Mouse (Mus musculus) right cerebral cortex, postnatal 10 days (tissue): Measurements from ENCODE around the gene Ldb3.

Source experiments
- DNase-seq, 2 experiments: peaks; one replicate each; pipeline ENCODE4 v3.0.0; 2021; ENCODE audit warnings: low spot score in 2 of 2

Ldb3 gene

DNA sequence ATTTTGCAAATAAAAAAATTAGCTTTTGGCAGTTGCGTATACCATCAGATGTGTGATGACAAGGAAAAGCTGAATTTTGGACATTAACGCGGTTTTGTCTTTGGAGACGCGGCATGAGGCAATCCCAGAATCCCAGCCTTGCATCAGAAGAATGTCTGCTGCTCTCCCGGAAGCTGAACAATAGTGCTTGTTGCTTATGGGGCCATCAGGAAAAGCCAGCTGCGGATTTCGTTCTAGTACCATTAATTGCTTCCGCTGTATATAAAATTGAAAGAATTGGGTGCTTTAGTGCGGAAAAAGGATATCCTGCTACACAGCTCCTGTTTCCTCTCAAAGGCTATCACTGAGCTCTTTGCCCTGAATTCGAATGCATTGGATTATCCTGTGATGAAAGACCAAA lies 76.6 kb downstream of the Ldb3 start:
- no peak for DNase-seq

DNA sequence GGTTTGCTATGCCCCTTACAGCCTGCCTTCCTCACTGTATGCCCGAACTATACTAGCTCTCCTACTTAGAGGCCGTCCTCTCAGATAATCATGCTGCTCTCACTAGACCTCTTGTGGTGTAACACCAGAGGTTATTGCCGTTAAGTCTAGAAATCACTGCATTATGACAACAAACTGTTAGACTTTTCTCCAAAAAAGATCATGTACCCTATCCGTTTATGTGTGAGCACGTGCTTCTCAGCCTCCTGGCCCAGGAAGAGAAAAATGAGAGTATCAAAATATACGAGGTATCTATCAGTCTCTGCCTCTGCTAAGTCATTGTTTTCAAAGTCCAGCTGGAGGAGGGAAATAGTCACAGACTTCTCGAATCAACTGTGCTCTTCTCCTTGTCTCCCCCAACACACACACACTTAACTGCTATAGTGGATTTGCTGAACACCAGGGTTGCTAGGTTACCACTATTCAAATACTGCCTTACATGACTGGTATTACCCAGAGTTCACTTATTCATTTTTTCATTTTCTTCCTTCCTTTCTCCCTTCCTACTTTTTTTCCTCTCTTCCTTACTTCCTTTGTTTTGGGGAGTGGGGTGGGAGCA lies 79.5 kb downstream of the Ldb3 start:
- no peak for DNase-seq

- DNase-seq = no peak
These were observed 80.2 kb downstream of the Ldb3 start for GRCm38 (mm10) chr14:34508187-34508840.

DNA sequence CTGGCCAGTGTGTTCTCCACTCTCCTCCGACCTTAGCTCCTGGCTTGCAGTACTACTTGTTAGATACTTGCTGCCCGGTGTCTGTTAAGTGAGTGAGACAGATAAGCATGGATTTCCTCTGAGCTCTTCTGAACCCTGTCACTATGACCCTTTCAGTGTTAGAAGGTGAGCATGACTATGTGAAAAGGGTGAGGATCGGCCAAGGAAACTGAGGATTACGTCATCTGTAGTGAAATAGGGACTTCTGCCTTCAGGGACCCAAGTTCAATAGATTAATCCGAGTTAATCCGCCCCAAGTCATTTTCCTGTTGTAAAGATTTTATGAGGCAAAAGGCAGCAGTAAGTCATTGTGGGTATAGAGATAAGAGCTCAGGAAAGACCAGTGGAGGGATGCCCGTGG lies 83.2 kb downstream of the Ldb3 start:
- DNase-seq = no peak

DNA sequence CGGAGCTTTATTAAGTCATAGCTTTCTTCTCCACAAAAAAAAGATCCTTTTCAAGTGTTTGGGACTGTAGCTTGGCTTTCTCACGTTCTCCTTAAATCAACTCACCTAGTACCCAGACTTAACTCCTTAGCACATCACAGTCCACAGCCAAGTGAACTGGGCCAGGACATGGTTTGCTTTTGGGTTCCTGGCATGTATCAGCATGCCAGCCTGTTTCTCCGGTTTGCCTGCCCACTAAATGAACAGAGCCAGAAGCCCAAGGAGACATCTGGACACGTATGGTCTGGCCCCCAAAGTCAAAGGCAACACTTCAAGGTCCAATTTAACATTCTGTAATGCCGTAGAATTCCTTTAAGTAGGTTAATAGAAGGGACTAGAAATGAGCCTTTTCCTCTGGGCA lies 84.1 kb downstream of the Ldb3 start:
- DNase-seq = no peak

GRCm38 (mm10) chr14:34503759-34504158 lies 84.7 kb downstream of the Ldb3 start:
- DNase-seq = no peak

DNA sequence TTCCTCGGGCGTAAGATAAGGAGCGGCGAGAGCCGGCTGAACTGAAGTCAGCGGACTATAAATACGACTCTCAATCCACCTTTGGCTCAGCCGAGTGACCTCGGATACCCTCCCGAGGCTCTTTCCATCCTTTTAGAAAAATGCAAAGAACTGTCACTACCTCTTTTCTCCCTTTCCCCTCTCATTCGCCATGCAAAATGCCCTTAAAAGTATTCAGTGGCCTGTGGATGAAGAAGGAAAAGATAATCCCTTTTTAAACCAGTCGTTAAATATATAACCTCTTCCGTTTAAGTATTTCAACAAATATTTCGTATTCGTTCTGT lies 85.2 kb downstream of the Ldb3 start, which contains the start of gene Bmpr1a:
Gene Bmpr1a (minus strand): TSS at position 17 of the 323 bp plus-strand sequence.
- DNase-seq = no peak

- peak; percentile 92 to 93 for DNase-seq
These were observed 85.8 kb downstream of the Ldb3 start for GRCm38 (mm10) chr14:34502475-34503324.

DNA sequence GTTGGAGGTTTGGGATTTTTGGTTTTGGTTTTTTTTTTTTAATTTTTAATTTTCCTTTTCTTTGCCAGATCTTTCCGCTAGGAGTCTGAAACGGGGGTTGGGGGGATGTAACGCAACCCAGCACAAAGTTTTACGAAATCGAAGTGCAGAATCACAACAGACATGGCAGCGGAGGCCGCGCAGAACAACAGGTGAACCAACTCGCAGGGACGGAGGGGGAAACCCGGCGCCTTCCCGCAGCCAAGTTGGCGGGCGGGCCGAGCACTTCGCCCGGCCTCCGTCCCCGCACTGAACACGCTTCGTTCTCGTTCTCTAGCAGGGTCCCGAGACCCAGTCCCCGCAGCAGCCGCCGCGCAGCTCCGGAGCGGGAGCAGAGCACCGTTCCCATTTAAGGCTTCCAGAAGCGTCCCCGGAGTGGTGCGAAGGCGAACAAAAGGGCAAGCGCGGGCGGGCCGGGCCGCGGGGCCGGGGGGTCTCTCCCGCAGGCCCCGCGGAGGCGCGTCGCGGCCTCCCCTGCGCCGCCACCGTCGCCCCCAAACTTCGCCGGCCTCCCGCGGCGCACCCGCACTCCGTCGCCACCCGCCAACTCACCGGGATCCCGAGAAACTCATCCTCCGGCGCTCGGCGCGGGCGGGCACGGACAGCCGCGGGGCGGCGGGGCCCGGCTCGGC lies 86.5 kb downstream of the Ldb3 start:
- peak; percentile 55 to 62 for DNase-seq

DNA sequence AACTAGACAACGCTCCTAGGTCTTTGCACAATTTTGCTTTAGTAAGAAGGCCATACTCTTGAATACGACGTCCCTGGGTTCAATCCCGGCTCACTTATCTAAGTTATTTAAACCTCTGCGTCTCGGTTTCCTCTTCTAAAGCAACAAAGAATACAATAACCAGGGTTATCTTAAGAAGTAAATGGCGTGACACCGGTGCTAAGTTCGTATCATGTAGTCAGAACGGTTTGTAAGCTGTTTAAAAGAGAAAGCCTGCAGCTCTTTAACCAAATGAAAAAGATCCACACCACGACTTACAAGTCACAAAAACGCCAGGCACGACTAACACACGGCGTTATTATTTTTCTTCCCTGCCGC lies 87.1 kb downstream of the Ldb3 start:
- no peak for DNase-seq

DNA sequence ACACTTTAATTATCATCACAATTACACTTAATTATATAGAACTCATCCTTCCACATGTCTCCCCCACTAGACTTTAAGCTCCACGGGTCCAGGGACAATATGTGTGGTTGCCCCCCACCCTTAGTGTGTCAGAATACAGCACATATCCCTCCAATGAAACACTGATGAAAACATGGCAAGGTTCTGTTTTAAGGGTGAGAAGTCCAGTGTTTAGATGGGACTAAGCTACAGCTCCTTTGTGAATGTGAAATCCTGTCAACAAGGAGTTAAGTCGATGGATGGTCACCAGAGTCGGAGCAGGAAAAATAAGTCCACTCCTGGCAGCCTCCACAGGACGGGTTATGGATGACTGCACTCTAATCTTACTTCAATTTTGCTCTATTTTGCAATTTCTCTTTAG lies 88.2 kb downstream of the Ldb3 start:
- no peak for DNase-seq

GRCm38 (mm10) chr14:34499664-34500063 lies 88.8 kb downstream of the Ldb3 start:
- DNase-seq = no peak

GRCm38 (mm10) chr14:34497346-34497745 lies 91.1 kb downstream of the Ldb3 start:
- no peak for DNase-seq

- no peak for DNase-seq
These were observed 94.8 kb downstream of the Ldb3 start for GRCm38 (mm10) chr14:34493682-34494081.

GRCm38 (mm10) chr14:34492688-34493087 lies 95.8 kb downstream of the Ldb3 start:
- DNase-seq = no peak

DNA sequence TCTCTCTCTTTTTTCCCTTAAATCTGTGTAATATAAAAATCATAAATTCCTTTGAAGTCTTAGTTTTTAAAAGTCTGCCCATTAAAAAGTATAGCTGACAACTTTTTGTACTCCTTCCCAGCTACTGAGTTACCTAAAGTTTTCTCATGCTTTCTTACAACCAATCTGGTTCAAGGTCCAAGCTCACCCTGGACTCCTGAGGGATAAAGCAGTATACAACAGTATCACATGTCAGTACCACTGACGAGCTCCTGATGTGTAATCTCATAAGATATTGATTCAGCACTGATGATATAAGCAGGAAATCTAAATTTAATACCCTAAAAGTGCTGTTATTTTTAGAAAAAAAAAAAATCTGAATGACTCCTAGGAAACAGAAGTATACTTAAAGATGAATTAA lies 97.5 kb downstream of the Ldb3 start:
- DNase-seq = no peak

DNA sequence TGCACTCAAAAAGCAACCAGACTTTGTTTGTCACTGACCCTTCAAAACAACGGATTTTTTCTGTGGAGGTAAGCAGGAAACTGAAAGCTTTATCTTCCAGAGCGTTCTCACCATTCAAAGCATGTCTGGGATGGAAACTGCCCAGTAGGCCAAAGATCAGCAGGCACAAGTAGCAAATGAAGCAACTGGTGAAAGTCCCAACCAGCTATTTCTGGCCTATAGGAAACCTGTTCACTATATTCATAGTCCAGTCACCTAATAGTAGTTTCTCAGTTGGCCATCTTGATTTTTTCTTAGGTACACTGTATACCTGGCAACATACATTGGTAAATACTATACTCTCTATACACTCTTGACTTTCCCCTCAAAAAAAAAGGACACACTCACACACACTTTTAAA lies 98.6 kb downstream of the Ldb3 start:
- no peak for DNase-seq

GRCm38 (mm10) chr14:34486169-34486568 lies 102.3 kb downstream of the Ldb3 start:
- DNase-seq = no peak

DNA sequence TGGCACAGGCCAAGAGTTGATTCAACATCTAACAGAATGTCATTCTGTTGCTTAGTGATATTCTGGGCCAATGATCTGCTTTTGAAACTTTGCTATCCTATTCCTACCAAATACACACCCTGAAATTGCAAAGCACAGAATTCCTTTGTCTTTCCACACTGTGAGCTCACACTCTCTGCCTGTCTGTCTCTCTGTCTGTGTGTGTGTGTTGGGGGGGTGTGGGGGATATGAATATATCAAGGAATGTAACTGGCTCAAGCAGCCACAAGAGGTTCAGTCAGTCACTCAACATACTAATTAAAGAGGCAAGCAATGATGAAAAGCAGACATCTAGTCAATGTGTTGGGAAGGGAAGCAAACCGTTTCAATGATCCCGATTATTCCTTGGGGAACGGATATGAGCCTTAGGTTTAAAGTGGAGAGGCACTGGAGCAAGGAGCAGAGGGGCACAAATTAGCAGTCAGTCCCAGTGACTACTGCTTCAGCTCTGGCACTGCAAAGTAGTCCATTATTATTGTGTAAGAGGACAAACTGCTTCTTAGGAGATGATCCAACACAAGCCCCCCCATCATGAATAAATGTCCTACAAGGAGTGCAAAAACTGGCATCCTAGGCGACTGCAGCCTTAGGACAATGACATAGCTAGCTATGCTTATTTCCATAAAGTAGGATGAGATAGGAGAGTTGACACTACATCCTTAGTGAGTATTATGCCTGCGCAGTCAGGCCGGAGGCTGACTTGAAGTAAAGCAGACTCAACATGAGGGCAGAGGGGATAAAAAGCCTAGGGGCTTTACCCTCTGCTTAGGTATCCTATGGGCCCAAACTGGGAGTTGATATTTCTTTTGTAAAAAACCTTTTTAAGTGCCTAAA lies 104.8 kb downstream of the Ldb3 start:
- no peak for DNase-seq
